Mouse (Mus musculus): Measurements from ENCODE around the gene Hfe2. TPM values are rescaled to one million over a fixed set of nuclear protein-coding genes. Genes with fewer than 3 reads are reported as not detected.

Gene Hfe2
- polyA plus RNA-seq, 1 experiment from 2014 or later, result 1.2 TPM

GRCm38 (mm10) chr3:96563267-96563666 is 38.3 kb downstream of the Hfe2 start:
- WGBS, result 96% methylated on average over 8 of the region's 8 CpGs
- no peaks in the 10 kb centered on the region for H3K9me3 ChIP-seq (replicated peaks; ENCODE audit: control insufficient read depth, low read length)
- no peak for ATAC-seq (replicated peaks; ENCODE audit: insufficient number of reproducible peaks, low FRiP score, low TSS enrichment, low read depth)
- H3K27ac ChIP-seq (replicated peaks; ENCODE audit: low read depth, low read length), result no peak overlapping the region
- no peaks in the 10 kb centered on the region for H3K27me3 ChIP-seq (ENCODE audit: control insufficient read depth, insufficient read depth, low read length)
- H3K36me3 ChIP-seq (replicated peaks; ENCODE audit: control insufficient read depth, insufficient read depth, low read depth, low read length), result no peaks in the 10 kb centered on the region; the same call in 1 of the 2 replicates
- H3K9ac ChIP-seq (replicated peaks; ENCODE audit: low read length), result no peak overlapping the region
- H3K4me3 ChIP-seq (ENCODE audit: low read depth, low read length), result no peak overlapping the region
- no peak for DNase-seq (ENCODE audit: low spot score)
- H3K4me2 ChIP-seq (ENCODE audit: low read depth, low read length), result no peak overlapping the region
- H3K4me1 ChIP-seq (ENCODE audit: control insufficient read depth, insufficient read depth, low read length), result no peaks in the 10 kb centered on the region; the same call in 1 of the 2 replicates

GRCm38 (mm10) chr3:96563911-96564632 is 39.1 kb downstream of the Hfe2 start:
- H3K36me3 ChIP-seq (replicated peaks; ENCODE audit: control insufficient read depth, insufficient read depth, low read depth, low read length), result no peaks in the 10 kb centered on the region; the same call in 1 of the 2 replicates
- H3K4me2 ChIP-seq (ENCODE audit: low read depth, low read length), result no peak overlapping the region
- no peaks in the 10 kb centered on the region for H3K9me3 ChIP-seq (replicated peaks; ENCODE audit: control insufficient read depth, low read length)
- no peak for DNase-seq (ENCODE audit: low spot score)
- H3K4me3 ChIP-seq (ENCODE audit: low read depth, low read length), result no peak overlapping the region
- no peak for ATAC-seq (replicated peaks; ENCODE audit: insufficient number of reproducible peaks, low FRiP score, low TSS enrichment, low read depth)
- no peaks in the 10 kb centered on the region; the same call in 1 of the 2 replicates for H3K4me1 ChIP-seq (ENCODE audit: control insufficient read depth, insufficient read depth, low read length)
- 66% methylated on average over 10 of the region's 10 CpGs for WGBS
- H3K27ac ChIP-seq (replicated peaks; ENCODE audit: low read depth, low read length), result no peak overlapping the region
- no peak overlapping the region for H3K9ac ChIP-seq (replicated peaks; ENCODE audit: low read length)
- no peaks in the 10 kb centered on the region for H3K27me3 ChIP-seq (ENCODE audit: control insufficient read depth, insufficient read depth, low read length)

GRCm38 (mm10) chr3:96564633-96565032 is 39.7 kb downstream of the Hfe2 start:
- H3K9me3 ChIP-seq (replicated peaks; ENCODE audit: control insufficient read depth, low read length), result no peaks in the 10 kb centered on the region
- H3K27me3 ChIP-seq (ENCODE audit: control insufficient read depth, insufficient read depth, low read length), result no peaks in the 10 kb centered on the region
- ATAC-seq (replicated peaks; ENCODE audit: insufficient number of reproducible peaks, low FRiP score, low TSS enrichment, low read depth) (no peak), DNase-seq (ENCODE audit: low spot score) (no peak)
- 50% methylated on average over 7 of the region's 7 CpGs for WGBS
- H3K4me3 ChIP-seq (ENCODE audit: low read depth, low read length), result no peak overlapping the region
- no peak overlapping the region for H3K9ac ChIP-seq (replicated peaks; ENCODE audit: low read length)
- H3K36me3 ChIP-seq (replicated peaks; ENCODE audit: control insufficient read depth, insufficient read depth, low read depth, low read length), result no peaks in the 10 kb centered on the region; the same call in 1 of the 2 replicates
- H3K4me1 ChIP-seq (ENCODE audit: control insufficient read depth, insufficient read depth, low read length), result no peaks in the 10 kb centered on the region
- H3K4me2 ChIP-seq (ENCODE audit: low read depth, low read length), result no peak overlapping the region
- no peak overlapping the region for H3K27ac ChIP-seq (replicated peaks; ENCODE audit: low read depth, low read length)

GRCm38 (mm10) chr3:96565105-96565504 is 40.1 kb downstream of the Hfe2 start:
- Histone ChIP-seq H3K4me1 (ENCODE audit: control insufficient read depth, insufficient read depth, low read length) (no peaks in the 10 kb centered on the region), H3K4me2 (ENCODE audit: low read depth, low read length) (no peak overlapping the region), H3K9me3 (replicated peaks; ENCODE audit: control insufficient read depth, low read length) (no peaks in the 10 kb centered on the region), H3K27me3 (ENCODE audit: control insufficient read depth, insufficient read depth, low read length) (no peaks in the 10 kb centered on the region), H3K27ac (replicated peaks; ENCODE audit: low read depth, low read length) (no peak overlapping the region), H3K36me3 (replicated peaks; ENCODE audit: control insufficient read depth, insufficient read depth, low read depth, low read length) (no peaks in the 10 kb centered on the region; the same call in 1 of the 2 replicates), H3K4me3 (ENCODE audit: low read depth, low read length) (no peak overlapping the region), H3K9ac (replicated peaks; ENCODE audit: low read length) (no peak overlapping the region)
- no peak for DNase-seq (ENCODE audit: low spot score)
- 74% methylated on average over 3 of the region's 3 CpGs for WGBS
- ATAC-seq (replicated peaks; ENCODE audit: insufficient number of reproducible peaks, low FRiP score, low TSS enrichment, low read depth), result no peak

- Histone ChIP-seq H3K9me3 (replicated peaks; ENCODE audit: control insufficient read depth, low read length) (no peaks in the 10 kb centered on the region), H3K9ac (replicated peaks; ENCODE audit: low read length) (no peak overlapping the region), H3K27me3 (ENCODE audit: control insufficient read depth, insufficient read depth, low read length) (no peaks in the 10 kb centered on the region), H3K36me3 (replicated peaks; ENCODE audit: control insufficient read depth, insufficient read depth, low read depth, low read length) (no peaks in the 10 kb centered on the region), H3K27ac (replicated peaks; ENCODE audit: low read depth, low read length) (no peak overlapping the region), H3K4me1 (ENCODE audit: control insufficient read depth, insufficient read depth, low read length) (no peaks in the 10 kb centered on the region), H3K4me3 (ENCODE audit: low read depth, low read length) (no peak overlapping the region), H3K4me2 (ENCODE audit: low read depth, low read length) (no peak overlapping the region)
- 89% methylated on average over 8 of the region's 8 CpGs for WGBS
- no peak for DNase-seq (ENCODE audit: low spot score)
- no peak for ATAC-seq (replicated peaks; ENCODE audit: insufficient number of reproducible peaks, low FRiP score, low TSS enrichment, low read depth)
Measured at GRCm38 (mm10) chr3:96566661-96567450, 41.9 kb downstream of the Hfe2 start.

- no peak overlapping the region for H3K4me3 ChIP-seq (ENCODE audit: low read depth, low read length)
- no peak overlapping the region for H3K9ac ChIP-seq (replicated peaks; ENCODE audit: low read length)
- 70% methylated on average over 8 of the region's 8 CpGs for WGBS
- H3K4me1 ChIP-seq (ENCODE audit: control insufficient read depth, insufficient read depth, low read length), result no peaks in the 10 kb centered on the region
- H3K4me2 ChIP-seq (ENCODE audit: low read depth, low read length), result no peak overlapping the region
- H3K9me3 ChIP-seq (replicated peaks; ENCODE audit: control insufficient read depth, low read length), result no peaks in the 10 kb centered on the region
- no peak for ATAC-seq (replicated peaks; ENCODE audit: insufficient number of reproducible peaks, low FRiP score, low TSS enrichment, low read depth)
- no peak overlapping the region for H3K27ac ChIP-seq (replicated peaks; ENCODE audit: low read depth, low read length)
- H3K36me3 ChIP-seq (replicated peaks; ENCODE audit: control insufficient read depth, insufficient read depth, low read depth, low read length), result no peaks in the 10 kb centered on the region
- no peaks in the 10 kb centered on the region for H3K27me3 ChIP-seq (ENCODE audit: control insufficient read depth, insufficient read depth, low read length)
- DNase-seq (ENCODE audit: low spot score), result no peak
Measured at GRCm38 (mm10) chr3:96568605-96569004, 43.6 kb downstream of the Hfe2 start.

- DNase-seq (ENCODE audit: low spot score) (no peak), ATAC-seq (replicated peaks; ENCODE audit: insufficient number of reproducible peaks, low FRiP score, low TSS enrichment, low read depth) (no peak)
- Histone ChIP-seq H3K9ac (replicated peaks; ENCODE audit: low read length) (no peak overlapping the region), H3K36me3 (replicated peaks; ENCODE audit: control insufficient read depth, insufficient read depth, low read depth, low read length) (no peaks in the 10 kb centered on the region), H3K4me2 (ENCODE audit: low read depth, low read length) (no peak overlapping the region), H3K4me1 (ENCODE audit: control insufficient read depth, insufficient read depth, low read length) (no peaks in the 10 kb centered on the region), H3K27ac (replicated peaks; ENCODE audit: low read depth, low read length) (no peak overlapping the region), H3K27me3 (ENCODE audit: control insufficient read depth, insufficient read depth, low read length) (no peaks in the 10 kb centered on the region), H3K4me3 (ENCODE audit: low read depth, low read length) (no peak overlapping the region), H3K9me3 (replicated peaks; ENCODE audit: control insufficient read depth, low read length) (no peaks in the 10 kb centered on the region)
- 88% methylated on average over 13 of the region's 13 CpGs for WGBS
Measured at GRCm38 (mm10) chr3:96569506-96569905, 44.5 kb downstream of the Hfe2 start.

All from embryonic facial prominence, embryonic 11.5 days (tissue).